Mouse (Mus musculus): ENCODE data around the gene Agbl4. TPM values are rescaled to one million over a fixed set of nuclear protein-coding genes. Genes with fewer than 3 reads are reported as not detected.

Gene Agbl4
- polyA plus RNA-seq, 1 experiment from 2014 or later: 0.19 TPM

DNA sequence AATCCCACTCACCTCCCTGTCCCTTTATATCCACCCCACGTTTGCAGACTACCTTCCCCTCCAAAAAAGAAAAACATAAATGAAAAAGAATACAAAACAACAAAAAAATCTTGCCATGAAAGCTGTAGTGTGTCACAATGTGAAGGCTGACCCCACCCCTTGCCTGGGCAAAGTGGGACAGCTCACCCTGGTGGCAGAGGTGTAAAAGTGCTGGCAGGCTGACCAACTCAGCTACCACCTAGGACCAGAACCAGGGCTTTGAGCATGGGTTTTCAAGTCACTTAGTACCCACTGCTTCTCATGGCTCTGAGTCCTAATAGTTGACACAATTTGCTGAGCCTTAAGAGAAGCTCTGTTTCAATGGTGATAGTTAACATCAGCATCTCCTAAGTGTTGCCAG is 96.9 kb downstream of the Agbl4 start:
- H3K36me3 ChIP-seq (ENCODE audit: control insufficient read depth, insufficient read depth, low read length): no peaks in the 10 kb centered on the region
- H3K9ac ChIP-seq (replicated peaks; ENCODE audit: low read depth, low read length): no peak overlapping the region
- no peak overlapping the region for H3K4me3 ChIP-seq (ENCODE audit: low read depth, low read length)
- WGBS: 57% methylated on average over 1 of the region's 1 CpGs
- ATAC-seq (ENCODE audit: insufficient number of reproducible peaks, insufficient read depth, low FRiP score, low read depth): no peak
- H3K27ac ChIP-seq (ENCODE audit: low read length): no peak overlapping the region
- H3K9me3 ChIP-seq (ENCODE audit: control insufficient read depth, low read depth, low read length): no peaks in the 10 kb centered on the region
- no peaks in the 10 kb centered on the region for H3K4me1 ChIP-seq (ENCODE audit: control insufficient read depth, insufficient read depth, low read length)
- no peak overlapping the region for H3K4me2 ChIP-seq (replicated peaks; ENCODE audit: low read depth, low read length)
- no peaks in the 10 kb centered on the region for H3K27me3 ChIP-seq (ENCODE audit: control insufficient read depth, insufficient read depth, low read length)

DNA sequence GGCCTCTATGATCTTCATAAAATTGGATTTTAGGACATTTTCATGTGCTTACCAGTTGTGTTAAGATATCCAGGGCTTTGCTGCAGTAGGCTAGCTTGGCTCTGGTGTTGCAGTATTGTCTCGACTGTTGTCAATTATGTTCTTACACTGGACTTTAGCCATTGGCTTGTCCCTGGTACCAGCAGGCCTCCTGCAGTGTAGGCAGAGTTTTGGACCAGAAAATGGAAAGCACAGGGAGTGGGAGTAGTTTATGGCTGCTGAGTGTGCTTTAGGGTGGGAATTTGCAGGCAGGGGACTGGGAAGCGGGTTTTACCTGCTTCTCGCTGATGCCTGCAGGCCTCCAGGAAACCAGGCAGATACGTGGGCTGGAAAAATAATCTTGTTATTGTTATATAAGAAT is 132.3 kb downstream of the Agbl4 start:
- H3K27me3 ChIP-seq (ENCODE audit: control insufficient read depth, insufficient read depth, low read length): no peaks in the 10 kb centered on the region
- no peak overlapping the region for H3K4me2 ChIP-seq (replicated peaks; ENCODE audit: low read depth, low read length)
- no peaks in the 10 kb centered on the region for H3K4me1 ChIP-seq (ENCODE audit: control insufficient read depth, insufficient read depth, low read length)
- ATAC-seq (ENCODE audit: insufficient number of reproducible peaks, insufficient read depth, low FRiP score, low read depth): no peak
- no peak overlapping the region for H3K27ac ChIP-seq (ENCODE audit: low read length)
- no peaks in the 10 kb centered on the region for H3K36me3 ChIP-seq (ENCODE audit: control insufficient read depth, insufficient read depth, low read length)
- no peak overlapping the region for H3K9ac ChIP-seq (replicated peaks; ENCODE audit: low read depth, low read length)
- no peak overlapping the region for H3K4me3 ChIP-seq (ENCODE audit: low read depth, low read length)
- H3K9me3 ChIP-seq (ENCODE audit: control insufficient read depth, low read depth, low read length): no peaks in the 10 kb centered on the region
- WGBS: 80% methylated on average over 4 of the region's 4 CpGs

DNA sequence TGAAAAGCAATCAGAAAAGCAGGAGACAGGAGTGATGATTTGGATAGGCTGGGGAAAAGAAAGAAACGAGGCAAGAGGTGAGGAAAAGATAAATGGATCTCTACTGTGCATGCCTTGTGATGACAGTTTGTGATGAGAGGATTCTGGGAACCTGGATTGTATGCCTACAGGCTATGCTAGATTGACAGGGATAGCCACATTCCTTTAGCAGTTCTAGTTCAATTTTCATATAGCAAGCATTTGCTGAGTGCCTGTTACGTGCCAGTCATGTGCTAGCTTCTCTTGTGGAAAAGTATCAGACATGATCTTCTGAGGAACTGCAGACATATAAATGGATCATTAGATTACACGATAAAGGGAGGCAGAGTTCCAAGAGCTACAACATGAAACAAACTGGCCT is 151.8 kb downstream of the Agbl4 start:
- 58% methylated on average over 3 of the region's 3 CpGs for WGBS
- no peaks in the 10 kb centered on the region for H3K36me3 ChIP-seq (ENCODE audit: control insufficient read depth, insufficient read depth, low read length)
- no peak overlapping the region for H3K4me2 ChIP-seq (replicated peaks; ENCODE audit: low read depth, low read length)
- H3K4me1 ChIP-seq (ENCODE audit: control insufficient read depth, insufficient read depth, low read length): no peaks in the 10 kb centered on the region
- H3K4me3 ChIP-seq (ENCODE audit: low read depth, low read length): no peak overlapping the region
- H3K9ac ChIP-seq (replicated peaks; ENCODE audit: low read depth, low read length): no peak overlapping the region
- H3K9me3 ChIP-seq (ENCODE audit: control insufficient read depth, low read depth, low read length): no peaks in the 10 kb centered on the region
- no peak overlapping the region for H3K27ac ChIP-seq (ENCODE audit: low read length)
- no peaks in the 10 kb centered on the region for H3K27me3 ChIP-seq (ENCODE audit: control insufficient read depth, insufficient read depth, low read length)
- no peak for ATAC-seq (ENCODE audit: insufficient number of reproducible peaks, insufficient read depth, low FRiP score, low read depth)

DNA sequence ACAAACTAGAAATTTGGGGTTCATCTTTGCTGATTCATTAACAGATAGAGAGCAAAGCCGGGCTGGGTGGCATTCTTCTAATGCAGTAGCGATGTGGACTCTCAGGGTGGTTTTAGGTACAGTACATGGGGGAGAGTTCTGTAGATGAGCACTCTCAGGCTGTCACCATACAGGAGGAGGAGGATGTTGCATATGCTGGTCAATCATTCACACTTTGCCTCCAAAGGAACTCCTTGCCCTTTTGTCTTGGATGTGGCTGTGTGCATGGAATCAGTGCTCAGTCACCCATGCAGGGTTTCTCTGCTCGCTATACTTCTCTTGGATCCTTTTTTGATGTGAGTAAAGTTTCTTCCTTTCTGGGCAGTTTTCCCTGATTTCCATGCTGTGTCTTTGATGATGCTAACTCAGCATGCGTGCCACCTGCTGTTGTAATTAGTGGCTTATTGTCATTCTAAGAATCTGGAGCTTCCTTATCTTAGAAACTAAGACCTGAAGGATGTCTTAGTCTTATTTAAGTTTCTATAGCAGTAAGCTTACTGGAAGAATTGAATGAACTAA is 200.3 kb downstream of the Agbl4 start:
- Histone ChIP-seq H3K4me2 (replicated peaks; ENCODE audit: low read depth, low read length) (no peak overlapping the region), H3K27ac (ENCODE audit: low read length) (no peak overlapping the region), H3K4me1 (ENCODE audit: control insufficient read depth, insufficient read depth, low read length) (no peaks in the 10 kb centered on the region), H3K36me3 (ENCODE audit: control insufficient read depth, insufficient read depth, low read length) (no peaks in the 10 kb centered on the region), H3K27me3 (ENCODE audit: control insufficient read depth, insufficient read depth, low read length) (no peaks in the 10 kb centered on the region), H3K9me3 (ENCODE audit: control insufficient read depth, low read depth, low read length) (no peaks in the 10 kb centered on the region), H3K9ac (replicated peaks; ENCODE audit: low read depth, low read length) (no peak overlapping the region), H3K4me3 (ENCODE audit: low read depth, low read length) (no peak overlapping the region)
- no peak for ATAC-seq (ENCODE audit: insufficient number of reproducible peaks, insufficient read depth, low FRiP score, low read depth)
- WGBS: 73% methylated on average over 4 of the region's 4 CpGs

DNA sequence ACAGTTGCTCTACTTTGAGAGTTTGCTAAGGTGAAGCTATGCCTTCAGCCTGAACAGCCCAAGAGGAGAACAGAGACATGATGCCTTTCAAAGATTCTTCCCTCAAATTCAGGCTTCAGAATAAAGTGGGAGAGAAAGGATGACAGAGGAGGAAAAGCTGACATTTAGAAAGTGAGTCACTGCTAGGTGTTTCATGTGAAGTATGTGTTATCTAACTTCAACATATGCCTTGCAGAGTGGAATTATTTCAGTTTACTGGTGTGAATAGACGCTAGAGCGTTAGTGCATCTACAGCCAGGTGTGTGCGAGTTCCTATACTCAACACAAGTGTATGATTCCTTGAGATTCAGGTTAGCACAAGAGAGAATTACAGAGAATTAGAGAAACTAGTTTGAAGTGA is 244.0 kb downstream of the Agbl4 start:
- Histone ChIP-seq H3K4me2 (replicated peaks; ENCODE audit: low read depth, low read length) (no peak overlapping the region), H3K9ac (replicated peaks; ENCODE audit: low read depth, low read length) (no peak overlapping the region), H3K4me1 (ENCODE audit: control insufficient read depth, insufficient read depth, low read length) (no peaks in the 10 kb centered on the region), H3K9me3 (ENCODE audit: control insufficient read depth, low read depth, low read length) (no peaks in the 10 kb centered on the region), H3K4me3 (ENCODE audit: low read depth, low read length) (no peak overlapping the region), H3K27me3 (ENCODE audit: control insufficient read depth, insufficient read depth, low read length) (no peaks in the 10 kb centered on the region), H3K27ac (ENCODE audit: low read length) (no peak overlapping the region), H3K36me3 (ENCODE audit: control insufficient read depth, insufficient read depth, low read length) (no peaks in the 10 kb centered on the region)
- no peak for ATAC-seq (ENCODE audit: insufficient number of reproducible peaks, insufficient read depth, low FRiP score, low read depth)
- WGBS: 93% methylated on average over 3 of the region's 3 CpGs

DNA sequence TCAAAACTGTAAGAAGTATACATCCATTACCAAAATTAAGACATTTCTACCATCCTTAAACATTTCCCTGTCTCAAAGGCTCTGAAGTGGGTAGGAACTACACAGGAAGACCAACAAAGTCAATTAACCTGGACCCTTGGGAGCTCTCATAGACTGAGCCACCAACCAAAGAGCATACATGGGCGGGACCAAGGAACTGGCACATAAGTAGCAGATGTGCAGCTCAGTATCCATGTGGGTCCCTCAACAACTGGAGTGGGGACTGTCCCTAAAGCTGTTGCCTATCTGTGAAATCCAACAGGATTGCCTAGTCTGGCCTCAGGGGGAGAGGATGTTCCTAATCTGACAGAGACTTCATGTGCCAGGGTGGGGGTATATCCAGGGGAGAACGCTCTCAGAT is 265.5 kb downstream of the Agbl4 start:
- no peaks in the 10 kb centered on the region for H3K4me1 ChIP-seq (ENCODE audit: control insufficient read depth, insufficient read depth, low read length)
- ATAC-seq (ENCODE audit: insufficient number of reproducible peaks, insufficient read depth, low FRiP score, low read depth): no peak
- WGBS: 82% methylated on average over 2 of the region's 2 CpGs

DNA sequence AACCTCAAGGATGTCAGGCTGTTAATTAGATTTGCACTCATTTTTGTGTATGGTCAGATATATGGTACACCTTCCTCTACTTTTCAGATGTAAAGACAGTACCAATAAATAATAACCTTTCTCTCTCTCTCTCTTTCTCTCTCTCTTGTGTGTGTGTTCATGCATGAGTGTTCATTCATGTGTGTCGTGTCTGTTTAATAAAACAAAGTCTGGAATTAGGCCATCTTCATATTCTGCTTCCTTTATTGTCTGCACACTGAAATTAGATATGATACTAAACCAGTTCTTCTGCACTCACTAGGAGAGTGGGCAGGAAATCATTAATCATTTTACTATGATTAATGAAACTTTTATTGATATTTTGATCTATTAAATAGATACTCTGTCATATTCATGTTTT is 276.7 kb downstream of the Agbl4 start:
- H3K9me3 ChIP-seq (ENCODE audit: control insufficient read depth, low read depth, low read length): no peaks in the 10 kb centered on the region
- H3K9ac ChIP-seq (replicated peaks; ENCODE audit: low read depth, low read length): no peak overlapping the region
- WGBS: 67% methylated on average over 1 of the region's 1 CpGs
- no peaks in the 10 kb centered on the region for H3K27me3 ChIP-seq (ENCODE audit: control insufficient read depth, insufficient read depth, low read length)
- no peaks in the 10 kb centered on the region for H3K36me3 ChIP-seq (ENCODE audit: control insufficient read depth, insufficient read depth, low read length)
- no peak overlapping the region for H3K4me2 ChIP-seq (replicated peaks; ENCODE audit: low read depth, low read length)
- H3K27ac ChIP-seq (ENCODE audit: low read length): no peak overlapping the region
- no peak overlapping the region for H3K4me3 ChIP-seq (ENCODE audit: low read depth, low read length)
- H3K4me1 ChIP-seq (ENCODE audit: control insufficient read depth, insufficient read depth, low read length): no peaks in the 10 kb centered on the region
- ATAC-seq (ENCODE audit: insufficient number of reproducible peaks, insufficient read depth, low FRiP score, low read depth): no peak

More for the DNA sequence above, 265.5 kb downstream of the Agbl4 start:
- no peak overlapping the region for H3K9ac ChIP-seq (replicated peaks; ENCODE audit: low read depth, low read length)
- H3K36me3 ChIP-seq (ENCODE audit: control insufficient read depth, insufficient read depth, low read length): no peaks in the 10 kb centered on the region
- no peak overlapping the region for H3K27ac ChIP-seq (ENCODE audit: low read length)
- H3K4me2 ChIP-seq (replicated peaks; ENCODE audit: low read depth, low read length): no peak overlapping the region
- H3K27me3 ChIP-seq (ENCODE audit: control insufficient read depth, insufficient read depth, low read length): no peaks in the 10 kb centered on the region
- H3K4me3 ChIP-seq (ENCODE audit: low read depth, low read length): no peak overlapping the region
- H3K9me3 ChIP-seq (ENCODE audit: control insufficient read depth, low read depth, low read length): no peaks in the 10 kb centered on the region

DNA sequence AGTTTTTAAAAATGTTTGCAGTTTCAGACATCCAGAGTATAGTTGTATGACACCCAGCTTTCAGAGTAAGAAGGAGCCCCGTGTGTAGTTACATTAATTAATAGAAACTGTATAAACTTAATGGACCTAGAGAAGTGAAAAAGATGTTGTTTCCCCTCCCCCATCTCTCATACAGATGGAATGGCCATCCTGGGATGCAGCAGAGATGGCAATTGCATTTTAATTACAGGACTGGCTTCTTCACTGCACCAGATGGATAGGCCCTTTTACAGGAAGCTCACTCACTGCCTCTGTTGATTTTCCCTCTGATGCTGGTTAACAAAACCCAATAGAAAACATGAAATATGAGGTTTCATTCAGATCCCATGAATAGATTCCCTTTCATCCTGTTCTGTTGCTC is 337.7 kb downstream of the Agbl4 start:
- Histone ChIP-seq H3K27ac (ENCODE audit: low read length) (no peak overlapping the region), H3K27me3 (ENCODE audit: control insufficient read depth, insufficient read depth, low read length) (no peaks in the 10 kb centered on the region), H3K36me3 (ENCODE audit: control insufficient read depth, insufficient read depth, low read length) (no peaks in the 10 kb centered on the region), H3K9ac (replicated peaks; ENCODE audit: low read depth, low read length) (no peak overlapping the region), H3K9me3 (ENCODE audit: control insufficient read depth, low read depth, low read length) (no peaks in the 10 kb centered on the region), H3K4me3 (ENCODE audit: low read depth, low read length) (no peak overlapping the region), H3K4me1 (ENCODE audit: control insufficient read depth, insufficient read depth, low read length) (no peaks in the 10 kb centered on the region), H3K4me2 (replicated peaks; ENCODE audit: low read depth, low read length) (no peak overlapping the region)
- ATAC-seq (ENCODE audit: insufficient number of reproducible peaks, insufficient read depth, low FRiP score, low read depth): no peak
- WGBS: 90% methylated on average over 1 of the region's 1 CpGs

DNA sequence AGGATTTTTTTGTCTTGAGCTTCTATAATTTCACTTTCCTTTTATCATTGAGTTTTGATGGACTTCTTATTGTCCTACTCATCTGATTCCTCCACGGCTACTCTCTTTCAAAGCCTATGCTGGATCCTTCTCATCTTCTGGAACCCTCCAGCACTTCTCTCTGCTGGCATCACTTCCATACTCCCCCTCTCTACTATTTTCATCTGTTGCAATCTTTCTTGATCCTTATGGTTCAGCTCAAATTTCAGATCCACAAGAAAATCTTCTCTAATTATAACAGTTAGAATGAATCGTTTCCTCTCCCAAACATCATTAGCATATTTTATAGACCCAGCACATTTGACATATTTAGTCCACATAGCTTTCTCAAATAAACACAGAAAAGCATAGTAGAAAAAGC is 360.5 kb downstream of the Agbl4 start:
- Histone ChIP-seq H3K27ac (ENCODE audit: low read length) (no peak overlapping the region), H3K4me3 (ENCODE audit: low read depth, low read length) (no peak overlapping the region), H3K4me1 (ENCODE audit: control insufficient read depth, insufficient read depth, low read length) (no peaks in the 10 kb centered on the region), H3K4me2 (replicated peaks; ENCODE audit: low read depth, low read length) (no peak overlapping the region), H3K27me3 (ENCODE audit: control insufficient read depth, insufficient read depth, low read length) (no peaks in the 10 kb centered on the region), H3K9ac (replicated peaks; ENCODE audit: low read depth, low read length) (no peak overlapping the region), H3K9me3 (ENCODE audit: control insufficient read depth, low read depth, low read length) (no peaks in the 10 kb centered on the region), H3K36me3 (ENCODE audit: control insufficient read depth, insufficient read depth, low read length) (no peaks in the 10 kb centered on the region)
- 77% methylated on average over 2 of the region's 2 CpGs for WGBS
- ATAC-seq (ENCODE audit: insufficient number of reproducible peaks, insufficient read depth, low FRiP score, low read depth): no peak
